Mouse (Mus musculus): ENCODE measurements at regions not wholly inside any gene's neighbourhood (a gene's known extent, or its start where the extent isn't known, plus 50 kb on each side); places are given as distances from the start of the nearest gene placed in this dataset.
A peak's percentile ranks its signal among the peaks of the same experiment; 100 is the strongest.

DNA sequence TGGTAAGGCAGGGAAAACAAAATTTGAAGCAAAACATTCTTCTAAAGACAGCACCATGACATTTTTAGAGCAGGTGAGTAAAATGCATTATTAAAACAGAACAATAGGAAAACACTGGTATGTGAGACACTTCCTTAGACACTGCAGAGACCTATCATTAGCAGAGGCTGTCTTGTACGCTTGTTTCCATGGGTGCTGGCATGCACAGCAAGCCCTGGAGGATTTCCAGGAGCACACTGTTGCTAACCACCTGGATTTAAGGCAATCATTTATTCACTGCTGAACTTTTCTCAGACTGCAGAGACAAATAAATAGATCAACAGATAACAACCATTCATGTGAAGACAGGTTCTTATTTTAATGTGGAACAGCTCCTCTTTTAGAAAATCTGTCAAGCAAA, 127.7 kb downstream of the Pros1 start:
- DNase-seq (ENCODE audit: low read depth, low spot score): no peak

- DNase-seq (ENCODE audit: low read depth, low spot score): no peak
These were observed 128.5 kb downstream of the Pros1 start for GRCm38 (mm10) chr16:62982558-62982957.

DNA sequence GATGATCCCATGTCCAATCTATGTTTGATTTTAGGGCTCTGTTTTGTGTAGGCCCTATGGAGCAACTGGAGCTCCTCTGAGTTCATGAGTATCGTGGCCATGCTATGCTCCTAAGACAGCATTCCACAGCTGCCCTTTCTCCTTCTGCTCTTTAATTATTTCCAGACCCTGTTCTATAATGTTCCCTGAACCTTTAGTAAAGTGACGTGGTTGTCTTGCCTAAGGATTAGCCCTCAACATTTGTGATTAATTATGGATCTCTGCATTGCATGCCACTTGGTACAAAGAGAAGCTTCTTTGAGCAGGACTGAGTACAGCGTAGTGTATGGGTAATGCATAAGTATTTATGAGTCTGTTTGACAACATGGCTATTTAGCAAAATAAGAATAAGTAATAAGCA, 141.4 kb downstream of the Pros1 start:
- peak; percentile 46 for DNase-seq (ENCODE audit: low read depth, low spot score)

GRCm38 (mm10) chr16:63011151-63011734, 157.1 kb downstream of the Pros1 start:
- no peak for DNase-seq (ENCODE audit: low read depth, low spot score)

- no peak for DNase-seq (ENCODE audit: low read depth, low spot score)
These were observed 160.3 kb downstream of the Pros1 start for GRCm38 (mm10) chr16:63014453-63014852.

- peak; percentile 43 for DNase-seq (ENCODE audit: low read depth, low spot score)
These were observed 162.0 kb downstream of the Pros1 start for GRCm38 (mm10) chr16:63016144-63016543.

- no peak for DNase-seq (ENCODE audit: low read depth, low spot score)
These were observed 162.6 kb downstream of the Pros1 start for GRCm38 (mm10) chr16:63016658-63017057.

- no peak for DNase-seq (ENCODE audit: low read depth, low spot score)
These were observed 176.3 kb downstream of the Pros1 start for GRCm38 (mm10) chr16:63030399-63030798.

DNA sequence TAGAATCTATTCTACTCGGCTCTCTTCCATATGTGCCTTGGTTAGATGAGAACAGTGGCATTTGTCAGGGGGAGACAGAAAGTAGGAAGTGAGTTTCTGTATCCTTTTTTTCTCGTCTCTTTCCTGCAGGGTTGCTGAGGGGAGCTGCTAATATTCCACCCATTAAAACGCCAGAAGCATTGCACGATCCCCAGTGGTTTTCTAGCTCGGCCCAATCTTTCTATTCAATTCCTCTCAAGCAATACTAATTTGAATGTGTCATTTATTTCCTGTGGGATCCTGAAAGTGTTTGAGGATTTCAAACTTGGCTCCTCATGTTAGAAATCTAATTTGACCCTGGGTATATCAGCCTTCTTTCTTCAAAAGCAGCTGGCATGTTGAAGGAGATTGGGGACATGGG, 176.9 kb downstream of the Pros1 start:
- DNase-seq (ENCODE audit: low read depth, low spot score): no peak

- no peak for DNase-seq (ENCODE audit: low read depth, low spot score)
These were observed 177.7 kb downstream of the Pros1 start for GRCm38 (mm10) chr16:63031802-63032201.

GRCm38 (mm10) chr16:63049100-63049499, 195.0 kb downstream of the Pros1 start:
- no peak for DNase-seq (ENCODE audit: low read depth, low spot score)

DNA sequence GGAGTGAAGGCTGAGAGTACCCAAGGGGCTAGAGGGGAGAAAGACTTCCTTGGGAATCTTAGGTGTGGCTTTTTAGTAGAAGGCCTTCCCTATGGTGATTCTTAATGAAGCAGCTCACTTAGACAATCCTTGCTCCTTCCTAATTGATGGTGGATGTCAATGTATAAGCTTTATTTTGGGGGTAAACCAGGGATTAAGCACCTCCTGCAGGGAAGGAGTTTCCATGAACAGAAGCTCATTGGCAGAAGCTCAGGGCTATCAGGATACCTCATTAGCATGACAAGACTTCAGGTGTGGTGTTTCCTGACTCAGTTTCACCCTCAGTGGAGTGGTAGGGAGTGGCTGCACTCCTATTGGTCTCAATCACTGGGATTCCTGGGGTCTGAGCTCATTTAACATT, 208.8 kb downstream of the Pros1 start:
- DNase-seq (ENCODE audit: low read depth, low spot score): no peak

DNA sequence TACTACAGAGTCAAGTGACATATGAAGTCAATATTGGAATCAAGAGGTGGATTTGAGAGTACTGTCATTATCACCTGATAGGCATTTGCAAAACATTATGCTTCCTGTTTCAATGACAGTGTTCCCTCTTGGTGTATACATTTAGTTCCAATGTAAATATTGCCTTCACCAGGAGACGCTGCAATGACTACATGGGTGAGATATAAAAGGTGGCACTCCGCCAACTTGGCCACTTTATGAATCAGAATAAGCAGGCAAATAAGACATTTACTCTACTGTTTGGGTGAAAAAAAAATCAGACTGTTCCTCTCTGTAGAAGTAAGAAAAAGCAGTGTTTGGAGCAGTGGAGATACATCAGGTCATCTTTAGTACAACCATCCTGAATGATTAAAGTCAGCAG, 215.9 kb downstream of the Pros1 start:
- DNase-seq (ENCODE audit: low read depth, low spot score): no peak

DNA sequence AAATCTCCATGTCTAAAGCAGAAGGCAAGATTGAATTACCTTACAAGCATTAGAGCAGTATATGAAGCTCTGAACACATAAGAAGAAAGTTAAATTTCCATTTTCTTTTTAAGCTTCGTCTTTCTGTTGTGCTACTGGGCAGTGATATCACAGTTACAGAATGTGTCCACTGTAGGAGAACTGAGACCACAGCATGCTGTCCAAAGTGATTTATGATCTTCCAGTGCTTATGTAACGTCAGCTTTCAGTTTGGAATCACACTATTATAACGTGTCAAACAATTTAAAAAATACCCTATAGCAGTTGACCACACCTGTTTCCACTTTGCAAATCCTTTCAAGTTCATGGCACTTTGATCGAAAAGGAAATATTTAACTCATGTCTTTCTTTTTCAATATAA, 221.7 kb downstream of the Pros1 start:
- DNase-seq (ENCODE audit: low read depth, low spot score): peak; percentile 82

DNA sequence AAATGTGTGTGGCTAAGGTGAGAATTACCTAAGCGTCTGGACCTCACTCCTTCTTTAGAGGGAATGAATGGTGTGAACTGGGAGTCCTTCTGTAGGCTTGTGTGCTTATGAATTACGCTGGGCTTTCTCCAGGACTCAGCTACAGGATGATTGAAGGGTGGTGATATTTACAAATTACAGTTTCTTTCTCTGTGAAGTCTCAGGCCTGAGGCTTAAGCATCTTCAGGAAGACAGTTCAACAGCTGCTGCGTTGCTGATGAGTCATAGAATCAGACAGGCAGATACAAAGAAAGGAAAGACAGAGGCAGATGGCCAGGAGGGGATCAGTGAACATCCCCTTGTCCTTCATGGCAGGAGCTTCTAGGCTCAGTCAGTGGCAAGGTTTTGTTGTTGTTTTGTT, 227.3 kb downstream of the Pros1 start:
- DNase-seq (ENCODE audit: low read depth, low spot score): no peak

DNA sequence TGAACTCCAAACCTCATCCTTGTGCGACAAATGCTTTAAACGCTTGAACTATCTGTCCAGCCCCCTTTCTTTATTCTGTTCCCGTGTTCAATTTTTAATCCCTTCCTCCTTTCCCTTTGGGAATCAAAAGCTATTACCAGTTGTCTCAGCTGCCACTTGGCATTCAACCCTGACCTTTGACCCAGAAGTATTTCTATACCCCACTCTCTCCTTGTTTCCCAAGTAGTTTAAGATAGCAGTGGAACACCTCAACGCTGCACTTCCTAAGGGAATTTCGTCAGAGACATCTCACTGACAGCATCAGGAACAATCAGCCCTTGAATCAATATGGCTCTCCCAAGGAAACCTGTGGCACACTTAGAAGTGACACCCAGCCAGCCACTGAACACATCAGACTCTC, 229.1 kb downstream of the Pros1 start:
- DNase-seq (ENCODE audit: low read depth, low spot score): no peak

- DNase-seq (ENCODE audit: low read depth, low spot score): peak; percentile 43
These were observed 230.1 kb downstream of the Pros1 start for GRCm38 (mm10) chr16:63084021-63084756.

- no peak for DNase-seq (ENCODE audit: low read depth, low spot score)
These were observed 232.1 kb downstream of the Pros1 start for GRCm38 (mm10) chr16:63086086-63086796.

- peak; percentile 26 for DNase-seq (ENCODE audit: low read depth, low spot score)
These were observed 237.6 kb downstream of the Pros1 start for GRCm38 (mm10) chr16:63091471-63092300.

DNA sequence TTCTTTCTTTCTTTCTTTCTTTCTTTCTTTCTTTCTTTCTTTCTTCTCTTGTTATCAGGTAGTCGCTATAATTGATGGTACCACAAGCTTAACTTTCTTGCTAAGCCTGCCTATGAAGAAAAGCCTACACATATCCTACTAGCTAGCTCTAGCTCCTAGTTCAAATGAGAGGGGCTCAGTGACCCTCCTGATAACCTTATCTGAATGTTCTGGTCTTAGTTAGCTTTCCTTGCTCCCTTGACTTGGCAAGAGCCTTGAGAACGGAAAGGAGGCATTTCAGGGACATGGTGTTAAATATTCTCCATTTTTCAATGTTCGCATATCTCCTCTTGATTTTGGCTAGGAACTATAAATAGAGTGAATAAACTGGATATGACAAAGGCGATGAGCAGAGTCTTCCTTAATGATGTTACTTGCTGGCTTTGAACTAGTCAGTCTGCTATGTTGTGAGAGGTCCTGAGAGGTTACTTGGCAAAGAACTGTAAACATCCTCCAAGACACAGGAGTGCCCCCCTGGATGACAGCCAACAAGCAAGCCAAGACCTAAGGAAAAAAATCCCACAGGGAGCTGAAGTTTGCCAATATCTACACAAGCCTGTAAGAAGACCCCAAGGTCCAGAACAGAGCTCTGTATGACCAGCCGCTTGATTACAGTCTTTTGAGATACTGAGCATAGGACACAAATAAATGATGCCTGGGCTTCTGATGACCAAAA, 240.2 kb downstream of the Pros1 start:
- DNase-seq (ENCODE audit: low read depth, low spot score): no peak

DNA sequence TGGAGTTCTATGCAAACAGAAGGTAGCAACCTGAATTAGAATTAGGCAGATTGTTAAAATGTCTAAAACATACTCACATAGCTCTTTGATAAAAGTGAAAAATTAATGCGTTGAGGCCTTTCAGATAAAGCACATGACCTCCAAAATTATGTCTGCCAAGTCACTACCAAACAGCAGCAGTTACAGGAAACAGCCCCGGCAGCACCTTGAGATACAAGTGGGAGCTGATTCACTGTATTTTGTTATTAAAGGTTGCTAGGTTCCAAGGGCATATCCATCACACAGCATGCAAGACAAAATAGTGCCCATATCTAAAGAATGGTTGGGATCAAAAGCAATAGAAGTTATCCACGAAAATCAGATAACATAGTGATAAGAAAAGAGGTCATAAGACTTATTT, 248.3 kb downstream of the Pros1 start:
- no peak for DNase-seq (ENCODE audit: low read depth, low spot score)

Data from forelimb bud, embryonic 11.5 days (tissue).